Mouse (Mus musculus) lung, postnatal 0 days (tissue): Measurements from ENCODE around the gene Plekha1.

ENCODE experiments used
- CTCF ChIP-seq: IDR thresholded peaks from 2 replicates; pipeline ENCODE4 v1.5.1; 2016; ENCODE audit warnings: antibody characterized with exemption, mild to moderate bottlenecking
- EP300 ChIP-seq: IDR thresholded peaks from 2 replicates; pipeline ENCODE4 v1.6.1; 2016; ENCODE audit warnings: antibody characterized with exemption, mild to moderate bottlenecking, control low read depth

GRCm38 (mm10) chr7:130948563-130949208 lies 83.1 kb downstream of the Plekha1 start:
- TF ChIP-seq CTCF (no peak), EP300 (no peak)
